Mouse (Mus musculus) midbrain, embryonic 15.5 days (tissue): ENCODE results near the gene Rev1. TPM values are rescaled to one million over a fixed set of nuclear protein-coding genes. Genes with fewer than 3 reads are reported as not detected.

Experiments
- ATAC-seq: fragments of 200-750 bp; cut with Nextera tagmentation; replicated peaks from 2 replicates; pipeline ENCODE4 v1.8.0; 2017; ENCODE audit warnings: moderate TSS enrichment
- H3K27ac ChIP-seq: fragments of 300-500 bp; sonication (generic); 2 replicates; pipeline ENCODE4 v1.5.1; 2015; ENCODE audit warnings: mild to moderate bottlenecking, inconsistent platforms
- H3K27me3 ChIP-seq: fragments of 300-500 bp; sonication (generic); replicated peaks from 2 replicates; pipeline ENCODE4 v1.6.1; 2015; ENCODE audit warnings: inconsistent platforms
- H3K36me3 ChIP-seq: fragments of 300-500 bp; sonication (generic); replicated peaks from 2 replicates; pipeline ENCODE4 v1.6.1; 2015; ENCODE audit warnings: inconsistent platforms
- H3K4me1 ChIP-seq: fragments of 300-500 bp; sonication (generic); 2 replicates; pipeline ENCODE4 v1.6.1; 2015; ENCODE audit warnings: inconsistent platforms
- H3K4me2 ChIP-seq: fragments of 300-500 bp; sonication (generic); 2 replicates; pipeline ENCODE4 v1.6.1; 2015; ENCODE audit warnings: inconsistent platforms, mild to moderate bottlenecking, moderate library complexity
- H3K4me3 ChIP-seq: fragments of 300-500 bp; sonication (generic); 2 replicates; pipeline ENCODE4 v1.5.1; 2015; ENCODE audit warnings: mild to moderate bottlenecking, inconsistent platforms
- H3K9ac ChIP-seq: fragments of 300-500 bp; sonication (generic); 2 replicates; pipeline ENCODE4 v1.6.1; 2015; ENCODE audit warnings: mild to moderate bottlenecking, inconsistent platforms
- H3K9me3 ChIP-seq: fragments of 300-500 bp; sonication (generic); 2 replicates; pipeline ENCODE4 v1.6.1; 2016; ENCODE audit warnings: inconsistent platforms
- WGBS: fragments of 180-500 bp; shearing (Covaris S2); methylation state at CpG from one replicate; pipeline ENCODE4 v1.1.7; 2015; ENCODE audit warnings: mixed read lengths; 5-methylcytosine and 5-hydroxymethylcytosine counted together
- polyA plus RNA-seq: library from polyadenylated mRNA; unstranded; fragments of >200 nt; fragmentation: Nextera tagmentation; extraction: Ambion mirVana; gene quantifications from 2 replicates; pipeline ENCODE4 v1.2.1, GENCODE M21; 2015

Rev1 gene
- polyA plus RNA-seq, 1 experiment from 2014 or later: 39.7 TPM

GRCm38 (mm10) chr1:38006741-38007140, 122.9 kb downstream of the Rev1 start:
- Histone ChIP-seq H3K4me2 (no peak overlapping the region), H3K9me3 (no peaks in the 10 kb centered on the region), H3K4me3 (no peak overlapping the region), H3K9ac (no peak overlapping the region), H3K27me3 (no peaks in the 10 kb centered on the region), H3K36me3 (no peaks in the 10 kb centered on the region), H3K27ac (no peak overlapping the region), H3K4me1 (no peaks in the 10 kb centered on the region)
- ATAC-seq: no peak
- WGBS: 74% methylated on average over 3 of the region's 3 CpGs

GRCm38 (mm10) chr1:38003046-38003445, 126.6 kb downstream of the Rev1 start:
- no peaks in the 10 kb centered on the region for H3K9me3 ChIP-seq
- H3K4me3 ChIP-seq: no peak overlapping the region
- H3K9ac ChIP-seq: no peak overlapping the region
- H3K27me3 ChIP-seq: no peaks in the 10 kb centered on the region
- no peak overlapping the region for H3K4me2 ChIP-seq
- H3K4me1 ChIP-seq: peaks cover 15% of the 10 kb centered on the region
- no peak for ATAC-seq
- H3K36me3 ChIP-seq: no peaks in the 10 kb centered on the region
- 86% methylated on average over 3 of the region's 3 CpGs for WGBS
- H3K27ac ChIP-seq: no peak overlapping the region

Other genes with a start within 250 kb of the Rev1 start
- 15.6 and 15.9 TPM in 2 replicates for gene Mitd1, start 239.4 kb downstream of the Rev1 start, polyA plus RNA-seq
- gene Mrpl30, start 239.3 kb downstream of the Rev1 start, polyA plus RNA-seq: 224 and 231 TPM in 2 replicates
- not detected in 2 replicates for gene Lyg2, start 213.3 kb downstream of the Rev1 start, polyA plus RNA-seq
- not detected in 2 replicates for gene Lyg1, start 172.0 kb downstream of the Rev1 start, polyA plus RNA-seq
- 129 and 135 TPM in 2 replicates for gene Txndc9, start 131.9 kb downstream of the Rev1 start, polyA plus RNA-seq
- gene Eif5b, start 131.8 kb downstream of the Rev1 start, polyA plus RNA-seq: 21.1 and 23.6 TPM in 2 replicates